8 mouse cellular contexts compared by ENCODE assay signal in the genomic region with DNA sequence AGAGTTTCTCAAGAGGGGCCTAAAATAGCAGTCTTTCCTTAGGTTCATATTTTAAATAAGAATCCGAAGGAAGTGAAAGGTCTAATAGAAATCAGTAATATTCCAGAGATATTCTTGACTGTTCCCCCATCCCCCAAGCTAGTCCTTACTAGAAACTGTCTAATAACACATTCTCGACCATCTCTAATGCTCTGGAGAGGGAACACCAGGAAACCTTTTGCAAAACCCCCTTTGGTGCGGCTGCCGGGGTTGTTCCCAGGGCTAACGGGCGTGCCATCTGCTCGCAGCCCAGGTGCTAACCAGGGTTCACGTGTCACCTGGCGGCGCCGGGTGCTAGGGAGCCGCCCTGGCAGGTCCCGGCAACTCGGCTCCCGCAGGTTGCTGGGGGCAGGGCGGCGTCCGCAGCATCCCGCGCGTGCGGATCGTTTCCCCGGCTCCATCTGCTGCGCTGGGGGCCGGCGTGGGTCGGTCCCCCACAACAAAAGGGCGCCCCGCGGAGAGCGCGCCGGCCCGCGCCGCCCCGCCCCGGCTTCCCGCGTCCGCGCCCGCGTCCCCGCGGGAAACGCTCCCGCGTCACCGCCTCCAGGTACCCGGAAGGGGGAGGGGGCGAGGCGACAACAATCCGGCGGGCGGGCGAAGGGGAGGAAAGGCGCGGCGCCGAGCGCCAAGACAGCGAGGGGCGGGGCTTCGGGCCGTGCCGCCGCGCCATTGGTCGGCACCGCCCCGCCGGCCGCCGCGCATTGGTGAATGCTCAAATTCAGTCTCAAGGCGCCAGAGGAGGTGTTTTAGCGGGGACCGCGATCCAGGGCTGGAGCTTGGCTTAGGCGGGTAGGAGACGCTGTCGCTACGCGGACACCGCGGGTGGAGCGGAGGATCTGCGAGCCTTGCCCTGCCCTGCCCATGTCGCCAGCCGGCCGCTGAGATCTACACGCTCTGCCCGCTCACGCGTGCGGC. TPM values are rescaled to one million over a fixed set of nuclear protein-coding genes. Genes with fewer than 3 reads are reported as not detected.
DNase-seq lines count a peak whose midpoint lies in the region; ATAC-seq and TF ChIP-seq lines count a peak whose summit lies in the region.

E2f7 (plus strand) TSS at position 754 of the 954 bp plus-strand sequence.

- no peak for TF ChIP-seq CTCF in bone marrow macrophage, adult 2 months (IDR thresholded peaks at IDR 0.05; ENCODE audit: low read depth, low read length)
- no peak for TF ChIP-seq CTCF in embryonic fibroblast, embryonic 13.5 days (IDR thresholded peaks at IDR 0.05; ENCODE audit: borderline replicate concordance, insufficient read depth, low read length)

- no peaks in the 10 kb centered on the region for H3K9me3 ChIP-seq in heart, embryonic 11.5 days (replicated peaks; ENCODE audit: control insufficient read depth, low read length)
- no peaks in the 10 kb centered on the region for H3K9me3 ChIP-seq in kidney, embryonic 16.5 days (ENCODE audit: low read length)
- H3K9me3 ChIP-seq in liver, embryonic 12.5 days (replicated peaks) = no peaks in the 10 kb centered on the region
- no peaks in the 10 kb centered on the region for H3K9me3 ChIP-seq in stomach, embryonic 15.5 days

- under 1% methylated on average over 90 of the region's 98 CpGs for WGBS in heart, embryonic 11.5 days (ENCODE audit: insufficient replicate concordance)
- under 1% methylated on average over 82 of the region's 98 CpGs for WGBS in kidney, embryonic 16.5 days
- under 1% methylated on average over 89 of the region's 98 CpGs for WGBS in liver, embryonic 12.5 days (ENCODE audit: insufficient replicate concordance)
- 1% methylated on average over 93 of the region's 98 CpGs for WGBS in stomach, embryonic 15.5 days

- ATAC-seq in heart, embryonic 11.5 days (replicated peaks; ENCODE audit: insufficient number of reproducible peaks, low FRiP score, low TSS enrichment) = peak; percentile 94
- ATAC-seq in kidney, embryonic 16.5 days (ENCODE audit: low FRiP score, low TSS enrichment) = peak; percentile 98
- peak; percentile 98 for ATAC-seq in liver, embryonic 12.5 days
- peak; percentile 97 for ATAC-seq in stomach, embryonic 15.5 days (ENCODE audit: insufficient read depth, low FRiP score, low read depth)

- peaks cover 15% of the 10 kb centered on the region; the same call in 1 of the 2 replicates for H3K36me3 ChIP-seq in heart, embryonic 11.5 days (ENCODE audit: control insufficient read depth, insufficient read depth, low read length)
- H3K36me3 ChIP-seq in kidney, embryonic 16.5 days (ENCODE audit: insufficient read depth, low read length) = peaks cover 14% of the 10 kb centered on the region
- H3K36me3 ChIP-seq in liver, embryonic 12.5 days = peaks cover 31% of the 10 kb centered on the region
- H3K36me3 ChIP-seq in stomach, embryonic 15.5 days = peaks cover 7% of the 10 kb centered on the region; the same call in 1 of the 2 replicates

- peak within 1 kb of the TSS; percentile 83 for H3K4me3 ChIP-seq in bone marrow macrophage, adult 2 months (ENCODE audit: insufficient read depth, low read length)
- H3K4me3 ChIP-seq in embryonic fibroblast, embryonic 13.5 days (ENCODE audit: insufficient read depth, low read length) = peak within 1 kb of the TSS; percentile 73
- H3K4me3 ChIP-seq in heart, embryonic 11.5 days (ENCODE audit: low read depth, low read length) = peak within 1 kb of the TSS; percentile 56
- H3K4me3 ChIP-seq in kidney, embryonic 16.5 days (ENCODE audit: low read length) = peak within 1 kb of the TSS; percentile 85
- H3K4me3 ChIP-seq in liver, embryonic 12.5 days = peak within 1 kb of the TSS; percentile 90
- peak within 1 kb of the TSS; percentile 76 for H3K4me3 ChIP-seq in stomach, embryonic 15.5 days (replicated peaks)

- TF ChIP-seq POLR2A in bone marrow macrophage, adult 2 months (IDR thresholded peaks at IDR 0.05; ENCODE audit: borderline replicate concordance, low read depth, low read length) = no peak
- peak; percentile 79 for TF ChIP-seq POLR2A in embryonic fibroblast, embryonic 13.5 days (IDR thresholded peaks at IDR 0.05; ENCODE audit: low read depth, low read length)

- no peaks in the 10 kb centered on the region for H3K4me1 ChIP-seq in bone marrow macrophage, adult 2 months (ENCODE audit: control insufficient read depth, insufficient read depth, low read length)
- H3K4me1 ChIP-seq in embryonic fibroblast, embryonic 13.5 days (ENCODE audit: control insufficient read depth, insufficient read depth, low read length) = peaks cover 9% of the 10 kb centered on the region
- peaks cover 7% of the 10 kb centered on the region for H3K4me1 ChIP-seq in heart, embryonic 11.5 days (ENCODE audit: control insufficient read depth, insufficient read depth, low read length)
- H3K4me1 ChIP-seq in kidney, embryonic 16.5 days (ENCODE audit: insufficient read depth, low read length) = peaks cover 8% of the 10 kb centered on the region
- peaks cover 18% of the 10 kb centered on the region for H3K4me1 ChIP-seq in liver, embryonic 12.5 days
- H3K4me1 ChIP-seq in stomach, embryonic 15.5 days = peaks cover 9% of the 10 kb centered on the region; the same call in 1 of the 2 replicates

- H3K27ac ChIP-seq in bone marrow macrophage, adult 2 months (ENCODE audit: insufficient read depth, low read depth, low read length) = no peak within 1 kb of the TSS
- no peak within 1 kb of the TSS for H3K27ac ChIP-seq in embryonic fibroblast, embryonic 13.5 days (ENCODE audit: insufficient read depth, low read length)
- H3K27ac ChIP-seq in heart, embryonic 11.5 days (ENCODE audit: low read depth, low read length) = peak within 1 kb of the TSS; percentile 55
- H3K27ac ChIP-seq in kidney, embryonic 16.5 days (ENCODE audit: low read length) = peak within 1 kb of the TSS; percentile 81
- H3K27ac ChIP-seq in liver, embryonic 12.5 days = peak within 1 kb of the TSS; percentile 82
- H3K27ac ChIP-seq in stomach, embryonic 15.5 days = peak within 1 kb of the TSS; percentile 70

- no peaks in the 10 kb centered on the region for H3K27me3 ChIP-seq in heart, embryonic 11.5 days (ENCODE audit: control insufficient read depth, insufficient read depth, low read length)
- H3K27me3 ChIP-seq in kidney, embryonic 16.5 days (ENCODE audit: insufficient read depth, low read length) = no peaks in the 10 kb centered on the region
- peaks cover 9% of the 10 kb centered on the region; the same call in 1 of the 2 replicates for H3K27me3 ChIP-seq in liver, embryonic 12.5 days (replicated peaks)
- no peaks in the 10 kb centered on the region for H3K27me3 ChIP-seq in stomach, embryonic 15.5 days (replicated peaks)

- H3K9ac ChIP-seq in heart, embryonic 11.5 days (ENCODE audit: low read depth, low read length) = peak within 1 kb of the TSS; percentile 82
- peak within 1 kb of the TSS; percentile 88 for H3K9ac ChIP-seq in kidney, embryonic 16.5 days (replicated peaks; ENCODE audit: low read length)
- H3K9ac ChIP-seq in liver, embryonic 12.5 days = peak within 1 kb of the TSS; percentile 94
- H3K9ac ChIP-seq in stomach, embryonic 15.5 days = peak within 1 kb of the TSS; percentile 68

- peak within 1 kb of the TSS; percentile 94 for H3K4me2 ChIP-seq in heart, embryonic 11.5 days
- H3K4me2 ChIP-seq in kidney, embryonic 16.5 days (replicated peaks; ENCODE audit: low read depth, low read length) = peak within 1 kb of the TSS; percentile 95
- H3K4me2 ChIP-seq in liver, embryonic 12.5 days = peak within 1 kb of the TSS; percentile 97
- peak within 1 kb of the TSS; percentile 97 for H3K4me2 ChIP-seq in stomach, embryonic 15.5 days

- peak; percentile 87 to 89 for DNase-seq in B cell, adult 2 months
- DNase-seq in natural killer cell, adult 2 months (ENCODE audit: low spot score in 2 of 2) = peak; percentile 63 to 77

RNA-seq across cellular contexts. Expression of gene E2f7, which starts in this region (rescaled TPM):
- 6.2 and 6.9 TPM in 2 replicates for polyA plus RNA-seq in bone marrow macrophage, adult 2 months (2012; ENCODE audit: insufficient read depth, insufficient read length, missing spikeins)
- 10.9 and 14.1 TPM in 2 replicates for polyA plus RNA-seq in embryonic fibroblast, embryonic 13.5 days (2011; ENCODE audit: insufficient read length, low read depth, missing spikeins)
- 20.3 and 21.9 TPM in 2 replicates for polyA plus RNA-seq in heart, embryonic 11.5 days (2014; fragmentation: Nextera tagmentation; extraction: Ambion mirVana)
- 23.2 and 28.5 TPM in 2 replicates for polyA plus RNA-seq in kidney, embryonic 16.5 days (2015; fragmentation: Nextera tagmentation; extraction: Ambion mirVana)
- 12.0 and 13.2 TPM in 2 replicates for polyA plus RNA-seq in liver, embryonic 12.5 days (2016; fragmentation: Nextera tagmentation; extraction: Ambion mirVana)
- polyA plus RNA-seq in stomach, embryonic 15.5 days (2015; fragmentation: Nextera tagmentation; extraction: Ambion mirVana) = 17.6 and 20.8 TPM in 2 replicates

Comparison
In these comparisons a context has a peak if more than half of its experiments do, and no peak if none do; other contexts are left out.
1. H3K27ac ChIP-seq: peak in heart, embryonic 11.5 days (single experiment), kidney, embryonic 16.5 days (single experiment), liver, embryonic 12.5 days (single experiment) and stomach, embryonic 15.5 days (single experiment); none in bone marrow macrophage, adult 2 months (single experiment) and embryonic fibroblast, embryonic 13.5 days (single experiment).
2. Peak in every context shown above with its lines, with median percentiles within 50 percentile points of each other: H3K4me3 ChIP-seq, ATAC-seq, H3K4me2 ChIP-seq and H3K9ac ChIP-seq.